In the genomic region with DNA sequence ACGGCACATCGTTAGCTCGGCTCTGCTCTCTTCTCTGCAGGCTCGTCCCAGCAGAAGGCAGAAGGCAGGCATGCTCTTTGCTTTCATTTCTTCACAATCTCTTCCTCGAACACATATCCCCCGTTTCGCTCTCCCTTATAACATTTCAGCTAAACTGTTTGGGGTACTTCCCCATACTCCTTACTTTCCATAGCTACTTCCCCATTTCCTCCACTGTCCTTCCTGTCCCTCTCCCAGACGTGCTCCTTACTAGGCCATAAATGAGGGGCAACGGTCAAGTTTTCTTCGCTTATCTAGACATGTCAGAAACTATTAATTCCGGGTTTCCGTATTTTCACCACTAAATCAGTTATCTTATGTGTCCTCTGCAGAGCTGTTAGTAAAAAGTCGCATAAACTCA, we compare ENCODE assay signal across 27 mouse cellular contexts.
A peak's percentile ranks its signal among the peaks of the same experiment; 100 is the strongest.
DNase-seq lines count a peak whose midpoint lies in the region; ATAC-seq and TF ChIP-seq lines count a peak whose summit lies in the region.
"Had no signal": no experiment of that assay in that cellular context is flagged by ENCODE, and none has a peak within 500 bp of the region (broad histone marks: within the 10 kb centered on the region; RNA-seq: fewer than 3 reads in every experiment).

No protein-coding gene starts in this region.

- no peaks in the 10 kb centered on the region for H3K27me3 ChIP-seq in liver, embryonic 13.5 days
- no peaks in the 10 kb centered on the region for H3K27me3 ChIP-seq in liver, embryonic 11.5 days (replicated peaks; ENCODE audit: control insufficient read depth, insufficient read depth, low read length)
- no peaks in the 10 kb centered on the region for H3K27me3 ChIP-seq in forebrain, postnatal 0 days (ENCODE audit: insufficient read depth, low read length)
- H3K27me3 ChIP-seq: heart, embryonic 13.5 days; hindbrain, embryonic 13.5 days; lung, embryonic 15.5 days; midbrain, embryonic 15.5 days; stomach, embryonic 15.5 days had no signal

- no peaks in the 10 kb centered on the region for H3K4me1 ChIP-seq in liver, embryonic 13.5 days (replicated peaks)
- H3K4me1 ChIP-seq in liver, embryonic 11.5 days (replicated peaks; ENCODE audit: control insufficient read depth, insufficient read depth, low read length), result no peaks in the 10 kb centered on the region
- H3K4me1 ChIP-seq in forebrain, postnatal 0 days (ENCODE audit: insufficient read depth), result no peaks in the 10 kb centered on the region
- H3K4me1 ChIP-seq: forebrain, embryonic 10.5 days; hindbrain, embryonic 13.5 days; midbrain, embryonic 15.5 days; stomach, embryonic 15.5 days had no signal

- ATAC-seq in liver, embryonic 13.5 days (ENCODE audit: low read depth), result no peak
- ATAC-seq in liver, embryonic 11.5 days (replicated peaks; ENCODE audit: low FRiP score), result no peak
- ATAC-seq in hematopoietic stem cell, adult 5-6 weeks (replicated peaks in 1 of 2; ENCODE audit: insufficient read depth in 1 of 2, low FRiP score in 2 of 2, low TSS enrichment in 1 of 2, low read depth in 1 of 2, poor library complexity in 2 of 2, severe bottlenecking in 2 of 2), result peak; percentile 65 to 69
- peak; percentile 89 for ATAC-seq in megakaryocyte, adult 5-6 weeks (ENCODE audit: poor library complexity, severe bottlenecking)
- ATAC-seq in forebrain, postnatal 0 days, result no peak
- ATAC-seq: forebrain, embryonic 16.5 days; inflammation-experienced regulatory T-cells, adult 6 months; midbrain, embryonic 15.5 days had no signal

- no peak overlapping the region for H3K9ac ChIP-seq in liver, embryonic 13.5 days
- no peak overlapping the region for H3K9ac ChIP-seq in liver, embryonic 11.5 days (ENCODE audit: low read depth, low read length)
- H3K9ac ChIP-seq in forebrain, postnatal 0 days, result no peak overlapping the region
- H3K9ac ChIP-seq: heart, embryonic 13.5 days; hindbrain, embryonic 13.5 days; lung, embryonic 15.5 days; midbrain, embryonic 15.5 days; stomach, embryonic 15.5 days had no signal

- 29% methylated on average over 13 of the region's 13 CpGs for WGBS in liver, embryonic 13.5 days (ENCODE audit: insufficient replicate concordance)
- WGBS in liver, embryonic 11.5 days, result 55% methylated on average over 13 of the region's 13 CpGs
- 87% methylated on average over 13 of the region's 13 CpGs for WGBS in forebrain, postnatal 0 days

- H3K4me3 ChIP-seq in liver, embryonic 13.5 days (replicated peaks), result no peak overlapping the region
- no peak overlapping the region for H3K4me3 ChIP-seq in liver, embryonic 11.5 days (ENCODE audit: low read depth, low read length)
- no peak overlapping the region for H3K4me3 ChIP-seq in forebrain, postnatal 0 days (ENCODE audit: low read depth, low read length)
- H3K4me3 ChIP-seq: embryonic facial prominence, embryonic 10.5 days; forebrain, embryonic 10.5 days; heart, adult 2 months; heart, embryonic 13.5 days; hindbrain, embryonic 13.5 days; layer of hippocampus, adult 2 months; lung, embryonic 15.5 days; midbrain, embryonic 15.5 days; stomach, embryonic 15.5 days had no signal

- no peak for TF ChIP-seq CTCF in forebrain, postnatal 0 days (IDR thresholded peaks at IDR 0.05; ENCODE audit: low read depth)

- no peaks in the 10 kb centered on the region for H3K9me3 ChIP-seq in liver, embryonic 13.5 days (replicated peaks)
- H3K9me3 ChIP-seq in liver, embryonic 11.5 days (ENCODE audit: control insufficient read depth, low read length), result no peaks in the 10 kb centered on the region
- no peaks in the 10 kb centered on the region for H3K9me3 ChIP-seq in forebrain, postnatal 0 days (ENCODE audit: low read length)
- H3K9me3 ChIP-seq: embryonic facial prominence, embryonic 10.5 days; forebrain, embryonic 10.5 days; heart, embryonic 13.5 days; hindbrain, embryonic 13.5 days; lung, embryonic 15.5 days; midbrain, embryonic 15.5 days; stomach, embryonic 15.5 days had no signal

- no peak overlapping the region for H3K27ac ChIP-seq in liver, embryonic 13.5 days
- H3K27ac ChIP-seq in liver, embryonic 11.5 days (ENCODE audit: low read depth, low read length), result no peak overlapping the region
- H3K27ac ChIP-seq in forebrain, postnatal 0 days (ENCODE audit: low read depth, low read length), result no peak overlapping the region
- H3K27ac ChIP-seq: embryonic facial prominence, embryonic 10.5 days; forebrain, embryonic 10.5 days; heart, adult 2 months; heart, embryonic 13.5 days; hindbrain, embryonic 13.5 days; layer of hippocampus, adult 2 months; lung, embryonic 15.5 days; midbrain, embryonic 15.5 days; stomach, embryonic 15.5 days had no signal

- H3K4me2 ChIP-seq in liver, embryonic 13.5 days, result 0 out of 2 replicates have a peak overlapping the region, but pooled peaks have one; percentile 8
- no peak overlapping the region for H3K4me2 ChIP-seq in liver, embryonic 11.5 days
- H3K4me2 ChIP-seq in forebrain, postnatal 0 days (ENCODE audit: low read depth), result no peak overlapping the region
- H3K4me2 ChIP-seq: heart, embryonic 13.5 days; hindbrain, embryonic 13.5 days; lung, embryonic 15.5 days; midbrain, embryonic 15.5 days; stomach, embryonic 15.5 days had no signal

- H3K36me3 ChIP-seq in liver, embryonic 13.5 days, result no peaks in the 10 kb centered on the region
- no peaks in the 10 kb centered on the region for H3K36me3 ChIP-seq in liver, embryonic 11.5 days (ENCODE audit: control insufficient read depth, insufficient read depth, low read length)
- no peaks in the 10 kb centered on the region for H3K36me3 ChIP-seq in forebrain, postnatal 0 days (ENCODE audit: insufficient read depth)
- H3K36me3 ChIP-seq: embryonic facial prominence, embryonic 10.5 days; forebrain, embryonic 10.5 days; heart, embryonic 13.5 days; hindbrain, embryonic 13.5 days; lung, embryonic 15.5 days; midbrain, embryonic 15.5 days; stomach, embryonic 15.5 days had no signal

- no peak for DNase-seq in liver, embryonic 13.5 days
- no peak for DNase-seq in liver, embryonic 11.5 days (ENCODE audit: low spot score)
- no peak for DNase-seq in urinary bladder, postnatal 25 days (ENCODE audit: low spot score)
- DNase-seq in forebrain, postnatal 0 days, result no peak
- no peak for DNase-seq in T-cell, adult 2 months (ENCODE audit: low spot score)
- DNase-seq: adrenal gland, postnatal 14 days; cerebellum, adult 11 months; cerebellum, adult 9-11 months; gastrocnemius, postnatal 25 days; heart, adult 2 months; heart, postnatal 14 days; kidney, postnatal 25 days; layer of hippocampus, postnatal 36 days; right cerebral cortex, postnatal 4 days; thymus, postnatal 25 days had no signal

Comparison
In these comparisons a context has a peak if more than half of its experiments do, and no peak if none do; other contexts are left out.
1. ATAC-seq: peak in hematopoietic stem cell, adult 5-6 weeks (2 of 2) and megakaryocyte, adult 5-6 weeks (single experiment); none in liver, embryonic 13.5 days (single experiment), liver, embryonic 11.5 days (single experiment) and forebrain, postnatal 0 days (single experiment).